Mouse (Mus musculus) liver, adult 2 months (tissue): ENCODE results near the gene Cox20.

Experiments
- CTCF ChIP-seq: fragments of 200-500 bp; IDR thresholded peaks from 2 replicates; pipeline ENCODE4 v1.5.1; 2011; ENCODE audit warnings: low read depth, low read length, control low read depth
- POLR2A ChIP-seq: fragments of 200-500 bp; IDR thresholded peaks from 2 replicates; pipeline ENCODE4 v1.6.1; 2011; ENCODE audit warnings: low read length, control low read depth; ENCODE audit not compliant: insufficient read depth; ENCODE audit errors: extremely low read depth

DNA sequence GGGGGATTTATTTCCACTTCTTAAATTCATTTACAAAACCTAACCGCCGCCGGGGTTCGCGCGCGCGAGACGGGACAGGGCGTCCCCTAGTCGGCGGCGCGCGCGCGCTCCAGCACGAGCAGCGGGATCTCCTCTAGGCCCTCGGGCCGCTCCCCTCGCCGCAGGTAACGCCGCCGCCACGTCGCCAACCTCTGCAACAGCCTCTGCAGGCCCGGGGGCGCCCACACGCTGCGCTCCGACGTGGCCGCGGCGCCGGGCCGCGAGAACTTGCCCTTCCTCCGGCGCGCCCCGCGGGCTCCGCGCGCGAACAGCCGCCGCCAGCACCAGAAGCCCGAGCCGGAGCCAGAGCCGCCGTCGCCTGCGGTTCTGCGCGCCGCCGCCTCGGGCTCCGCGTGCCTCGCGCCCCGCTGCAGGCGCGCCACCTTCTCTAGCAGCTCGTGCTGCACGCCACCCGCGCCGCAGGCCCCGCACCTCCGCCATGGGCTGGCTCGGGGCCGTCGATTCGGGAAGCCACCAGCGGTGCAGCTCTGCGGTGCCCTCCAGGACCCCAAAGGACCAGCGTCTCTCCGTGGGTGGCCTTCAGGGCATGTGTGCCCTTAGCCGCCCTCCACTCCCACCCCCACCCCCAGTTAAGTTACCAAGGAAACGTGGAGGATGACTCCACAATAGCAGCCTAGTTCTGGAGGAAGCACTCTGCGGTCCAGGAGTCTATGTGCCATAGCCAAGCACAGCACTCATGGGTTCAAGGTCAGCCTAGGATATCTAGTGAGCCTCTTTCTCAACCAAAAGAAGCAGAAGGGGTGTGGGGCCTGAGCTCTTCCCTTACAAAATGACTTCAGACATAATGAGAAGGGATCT, 42.6 kb upstream of the Cox20 start:
- TF ChIP-seq POLR2A (no peak), CTCF (no peak)
